Mouse (Mus musculus): ENCODE results near the gene P2rx7. TPM values are rescaled to one million over a fixed set of nuclear protein-coding genes. Genes with fewer than 3 reads are reported as not detected.
"Not testable (repeated sequence)": the region's sequence is repeated elsewhere in the genome, so short reads cannot be mapped to it uniquely, and the experiment has no call there.

P2rx7 gene
- polyA plus RNA-seq, 1 experiment from 2014 or later, result 0.63 TPM

DNA sequence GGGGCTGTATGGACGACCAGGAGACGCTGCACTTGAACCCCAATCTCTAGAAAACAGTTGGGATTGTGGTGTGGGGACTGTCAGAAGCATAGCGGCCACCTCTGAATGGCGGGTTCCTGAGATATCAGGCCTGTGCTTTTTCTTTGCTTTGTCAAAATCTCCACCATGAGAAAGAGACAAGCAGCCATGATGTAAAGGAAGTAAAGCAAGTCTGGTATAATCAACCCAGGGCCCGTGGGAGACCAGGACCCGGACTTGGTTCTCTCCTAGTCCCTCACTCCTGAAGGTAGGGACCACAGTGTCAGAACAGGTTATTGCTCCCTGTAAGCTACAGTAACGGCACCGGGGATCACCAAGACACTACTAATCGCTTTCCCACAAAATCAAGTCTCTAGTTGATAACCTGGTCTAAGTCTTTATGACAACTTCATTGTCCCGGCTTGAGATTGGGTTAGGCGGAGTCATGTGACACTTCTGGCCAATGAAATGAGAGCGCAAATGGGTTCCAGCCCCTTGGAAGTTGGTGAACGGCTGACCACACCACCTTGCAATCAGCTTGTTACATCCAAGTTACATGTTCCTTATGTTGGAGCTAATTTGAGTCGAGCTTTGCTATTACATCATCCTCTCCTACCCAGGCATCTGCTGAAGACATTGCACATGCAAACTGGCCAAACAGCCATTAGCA lies 18.0 kb upstream of the P2rx7 start:
- 92% methylated on average over 14 of the region's 14 CpGs for WGBS
- DNase-seq (ENCODE audit: low spot score), result no peak
- Histone ChIP-seq H3K27ac (replicated peaks) (no peak overlapping the region), H3K9me3 (replicated peaks) (no peaks in the 10 kb centered on the region), H3K36me3 (no peaks in the 10 kb centered on the region), H3K4me3 (no peak overlapping the region), H3K4me1 (peaks cover 13% of the 10 kb centered on the region), H3K27me3 (ENCODE audit: low read depth, poor library complexity, severe bottlenecking) (no peaks in the 10 kb centered on the region)

DNA sequence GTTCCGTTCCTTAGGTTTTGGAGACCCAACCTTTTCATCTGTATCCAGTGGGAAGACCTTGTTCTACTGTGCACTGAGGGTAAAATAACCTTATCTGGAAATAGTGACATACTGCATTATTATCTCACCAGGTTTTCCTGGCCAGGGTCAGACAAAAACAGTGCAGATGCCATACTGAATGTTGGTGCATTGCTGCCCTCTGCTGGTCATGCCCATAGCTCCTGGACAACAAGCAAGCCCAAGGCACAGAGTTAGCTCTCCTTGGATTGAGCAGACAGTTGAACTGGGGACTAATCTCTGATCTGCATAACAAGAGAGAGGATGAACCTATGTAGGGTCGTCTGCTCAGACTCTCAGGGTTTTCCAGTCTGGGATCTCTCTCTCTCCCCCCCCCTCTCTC lies 16.5 kb upstream of the P2rx7 start:
- peak; percentile 85 for DNase-seq (ENCODE audit: low spot score)
- no peak overlapping the region for H3K27ac ChIP-seq (replicated peaks)
- no peaks in the 10 kb centered on the region for H3K27me3 ChIP-seq (ENCODE audit: low read depth, poor library complexity, severe bottlenecking)

GRCm38 (mm10) chr5:122635228-122635627 lies 8.5 kb upstream of the P2rx7 start:
- no peak for DNase-seq (ENCODE audit: low spot score)
- Histone ChIP-seq H3K27ac (replicated peaks) (no peak overlapping the region), H3K4me1 (peaks cover 19% of the 10 kb centered on the region), H3K4me3 (no peak overlapping the region), H3K9me3 (replicated peaks) (no peaks in the 10 kb centered on the region), H3K36me3 (no peaks in the 10 kb centered on the region), H3K27me3 (ENCODE audit: low read depth, poor library complexity, severe bottlenecking) (no peaks in the 10 kb centered on the region)
- 78% methylated on average over 8 of the region's 8 CpGs for WGBS

More for the DNA sequence above, 16.5 kb upstream of the P2rx7 start:
- Histone ChIP-seq H3K4me3 (no peak overlapping the region), H3K9me3 (replicated peaks) (no peaks in the 10 kb centered on the region), H3K4me1 (peaks cover 4% of the 10 kb centered on the region), H3K36me3 (no peaks in the 10 kb centered on the region)
- 45% methylated on average over 2 of the region's 2 CpGs for WGBS

- H3K4me3 ChIP-seq, result no peak overlapping the region
- DNase-seq (ENCODE audit: low spot score), result no peak
- no peaks in the 10 kb centered on the region for H3K9me3 ChIP-seq (replicated peaks)
- H3K27ac ChIP-seq (replicated peaks), result no peak overlapping the region
- no peaks in the 10 kb centered on the region for H3K27me3 ChIP-seq (ENCODE audit: low read depth, poor library complexity, severe bottlenecking)
- 80% methylated on average over 9 of the region's 9 CpGs for WGBS
- no peaks in the 10 kb centered on the region for H3K36me3 ChIP-seq
- H3K4me1 ChIP-seq, result peaks cover 19% of the 10 kb centered on the region
Observed at GRCm38 (mm10) chr5:122636308-122636707, 7.4 kb upstream of the P2rx7 start.

GRCm38 (mm10) chr5:122636958-122637357 lies 6.8 kb upstream of the P2rx7 start:
- peak; percentile 24 for DNase-seq (ENCODE audit: low spot score)
- peak overlapping the region; percentile 39 for H3K4me3 ChIP-seq
- no peaks in the 10 kb centered on the region for H3K9me3 ChIP-seq (replicated peaks)
- H3K4me1 ChIP-seq, result peaks cover 19% of the 10 kb centered on the region
- no peaks in the 10 kb centered on the region for H3K27me3 ChIP-seq (ENCODE audit: low read depth, poor library complexity, severe bottlenecking)
- H3K36me3 ChIP-seq, result no peaks in the 10 kb centered on the region
- no peak overlapping the region for H3K27ac ChIP-seq (replicated peaks)
- 44% methylated on average over 16 of the region's 16 CpGs for WGBS

DNA sequence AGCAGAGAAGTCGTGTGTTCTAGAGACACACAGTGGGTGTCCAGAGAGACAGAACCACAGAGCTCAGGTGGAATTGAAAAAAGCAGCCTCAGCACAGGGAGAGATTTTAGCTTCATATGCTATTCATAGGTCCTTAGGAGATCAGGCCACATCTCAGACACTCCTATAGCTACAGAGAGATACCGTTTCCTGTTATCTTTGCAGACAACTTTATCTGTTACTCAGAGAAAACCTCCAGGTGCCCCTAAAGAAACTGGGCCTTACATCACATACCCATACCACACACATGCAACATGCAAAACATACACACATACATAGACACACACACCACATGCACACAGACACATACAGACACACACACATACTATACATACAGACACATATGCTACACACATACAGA lies 5.4 kb upstream of the P2rx7 start:
- WGBS, result 85% methylated on average over 2 of the region's 2 CpGs
- Histone ChIP-seq H3K27me3 (ENCODE audit: low read depth, poor library complexity, severe bottlenecking) (no peaks in the 10 kb centered on the region), H3K4me3 (no peak overlapping the region), H3K27ac (replicated peaks) (no peak overlapping the region), H3K4me1 (peaks cover 17% of the 10 kb centered on the region), H3K9me3 (replicated peaks) (no peaks in the 10 kb centered on the region), H3K36me3 (no peaks in the 10 kb centered on the region)
- no peak for DNase-seq (ENCODE audit: low spot score)

GRCm38 (mm10) chr5:122639517-122639916 lies 4.2 kb upstream of the P2rx7 start:
- Histone ChIP-seq H3K27me3 (ENCODE audit: low read depth, poor library complexity, severe bottlenecking) (no peaks in the 10 kb centered on the region), H3K27ac (replicated peaks) (no peak overlapping the region), H3K36me3 (no peaks in the 10 kb centered on the region), H3K4me1 (peaks cover 24% of the 10 kb centered on the region), H3K9me3 (replicated peaks) (no peaks in the 10 kb centered on the region), H3K4me3 (no peak overlapping the region)
- WGBS, result 93% methylated on average over 4 of the region's 4 CpGs
- no peak for DNase-seq (ENCODE audit: low spot score)

GRCm38 (mm10) chr5:122639986-122640385 lies 3.7 kb upstream of the P2rx7 start:
- no peak for DNase-seq (ENCODE audit: low spot score)
- Histone ChIP-seq H3K4me3 (no peak overlapping the region), H3K9me3 (replicated peaks) (no peaks in the 10 kb centered on the region), H3K27me3 (ENCODE audit: low read depth, poor library complexity, severe bottlenecking) (no peaks in the 10 kb centered on the region), H3K36me3 (no peaks in the 10 kb centered on the region), H3K4me1 (peaks cover 24% of the 10 kb centered on the region), H3K27ac (replicated peaks) (no peak overlapping the region)
- WGBS, result 88% methylated on average over 5 of the region's 5 CpGs

DNA sequence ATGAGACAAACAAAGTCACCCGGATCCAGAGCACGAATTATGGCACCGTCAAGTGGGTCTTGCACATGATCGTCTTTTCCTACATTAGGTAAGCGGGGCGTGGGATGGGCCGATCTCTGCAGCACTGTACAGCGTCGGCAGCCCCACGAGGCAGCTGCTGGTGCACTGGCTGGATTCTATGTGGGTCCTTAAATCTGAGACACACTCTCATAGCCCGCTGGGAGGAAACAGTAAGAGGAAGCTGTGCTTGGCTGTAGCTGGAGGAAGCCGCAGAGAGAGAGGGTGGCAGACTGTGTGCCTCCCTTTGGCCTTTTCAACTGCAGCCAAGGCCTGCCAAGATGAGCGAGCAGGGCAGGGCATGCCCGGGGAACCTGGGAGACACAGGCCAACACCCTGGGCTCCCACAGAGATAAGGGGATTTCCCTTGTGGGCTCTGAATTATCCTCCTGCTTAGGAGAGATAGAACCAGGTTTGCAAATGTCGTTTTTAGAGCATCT lies 448 bp downstream of the P2rx7 start:
- 85% methylated on average over 15 of the region's 15 CpGs for WGBS
- no peaks in the 10 kb centered on the region for H3K36me3 ChIP-seq
- H3K27me3 ChIP-seq (ENCODE audit: low read depth, poor library complexity, severe bottlenecking), result no peaks in the 10 kb centered on the region
- peaks cover 14% of the 10 kb centered on the region for H3K4me1 ChIP-seq
- H3K4me3 ChIP-seq, result no peak overlapping the region
- no peak for DNase-seq (ENCODE audit: low spot score)
- no peak overlapping the region; the same call in 1 of the 2 replicates for H3K27ac ChIP-seq (replicated peaks)
- no peaks in the 10 kb centered on the region for H3K9me3 ChIP-seq (replicated peaks)

DNA sequence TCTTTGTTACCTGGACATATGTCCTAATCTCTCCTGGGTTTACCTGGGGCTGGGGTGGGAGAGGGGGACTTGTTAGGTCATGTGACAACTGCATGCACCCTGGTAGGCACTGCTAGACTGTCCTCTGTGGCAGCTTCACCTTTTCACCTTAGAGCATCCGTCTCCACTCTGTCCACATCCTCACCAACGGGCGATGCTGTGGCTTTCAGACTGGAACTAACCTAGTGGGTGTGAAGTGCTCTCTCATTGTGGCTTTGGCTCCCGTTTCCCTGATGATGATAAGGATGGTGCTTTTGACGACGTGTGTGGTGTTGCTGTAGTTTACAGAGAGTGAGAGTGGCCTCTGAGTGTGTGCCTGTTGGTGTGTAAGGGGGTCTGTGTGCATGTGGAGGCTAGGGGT lies 1.6 kb downstream of the P2rx7 start:
- DNase-seq (ENCODE audit: low spot score), result no peak
- H3K27ac ChIP-seq (replicated peaks), result no peak overlapping the region
- WGBS, result 90% methylated on average over 6 of the region's 6 CpGs
- peaks cover 14% of the 10 kb centered on the region for H3K4me1 ChIP-seq
- no peaks in the 10 kb centered on the region for H3K36me3 ChIP-seq
- no peak overlapping the region for H3K4me3 ChIP-seq
- no peaks in the 10 kb centered on the region for H3K9me3 ChIP-seq (replicated peaks)
- H3K27me3 ChIP-seq (ENCODE audit: low read depth, poor library complexity, severe bottlenecking), result peaks cover under 1% of the 10 kb centered on the region; the same call in 1 of the 2 replicates

GRCm38 (mm10) chr5:122646050-122646449 lies 2.3 kb downstream of the P2rx7 start:
- 87% methylated on average over 11 of the region's 11 CpGs for WGBS

DNA sequence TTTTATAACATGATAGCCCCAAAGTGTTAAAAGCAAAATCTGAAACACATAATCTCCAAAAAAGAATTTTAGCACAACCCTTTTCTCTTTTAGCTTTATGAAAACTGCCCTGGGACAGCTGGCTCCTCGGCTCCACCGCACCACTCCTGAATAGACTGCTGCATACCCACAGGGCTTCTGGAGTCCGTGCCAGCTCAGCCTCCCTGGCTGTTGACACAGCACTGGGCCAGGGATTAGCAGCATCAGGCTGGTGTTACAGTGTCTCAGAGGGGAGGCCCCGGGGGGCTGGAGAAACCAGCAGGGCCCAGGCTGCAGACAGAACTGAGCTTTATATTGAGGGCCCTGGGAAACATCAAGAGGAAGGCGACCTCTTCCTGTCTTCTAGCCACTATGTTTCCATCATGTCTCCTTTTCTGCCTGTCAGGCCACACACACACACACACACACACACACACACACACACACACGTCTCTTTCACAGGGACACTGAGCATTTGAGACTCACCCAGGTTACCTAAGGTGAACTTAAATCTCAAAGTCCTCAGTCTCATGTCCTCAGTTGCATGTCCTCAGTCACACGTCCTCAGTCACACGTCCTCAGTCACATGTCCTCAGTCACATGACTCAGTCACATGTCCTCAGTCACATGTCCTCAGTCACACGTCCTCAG lies 3.7 kb downstream of the P2rx7 start:
- 79% methylated on average over 9 of the region's 9 CpGs for WGBS
- Histone ChIP-seq H3K27me3 (ENCODE audit: low read depth, poor library complexity, severe bottlenecking) (peaks cover 4% of the 10 kb centered on the region; the same call in 1 of the 2 replicates), H3K36me3 (no peaks in the 10 kb centered on the region), H3K4me1 (peaks cover 18% of the 10 kb centered on the region), H3K27ac (replicated peaks) (peak overlapping the region; percentile 53), H3K9me3 (replicated peaks) (no peaks in the 10 kb centered on the region), H3K4me3 (no peak overlapping the region)
- no peak for DNase-seq (ENCODE audit: low spot score)

More at GRCm38 (mm10) chr5:122646050-122646449, 2.3 kb downstream of the P2rx7 start:
- no peak overlapping the region for H3K27ac ChIP-seq (replicated peaks)
- H3K9me3 ChIP-seq (replicated peaks), result no peaks in the 10 kb centered on the region
- no peak overlapping the region for H3K4me3 ChIP-seq
- no peaks in the 10 kb centered on the region for H3K36me3 ChIP-seq
- peaks cover 4% of the 10 kb centered on the region; the same call in 1 of the 2 replicates for H3K27me3 ChIP-seq (ENCODE audit: low read depth, poor library complexity, severe bottlenecking)
- peaks cover 14% of the 10 kb centered on the region for H3K4me1 ChIP-seq
- DNase-seq (ENCODE audit: low spot score), result no peak

GRCm38 (mm10) chr5:122647952-122648374 lies 4.3 kb downstream of the P2rx7 start:
- not testable (repeated sequence) for H3K36me3 ChIP-seq; H3K27me3 ChIP-seq (ENCODE audit: low read depth, poor library complexity, severe bottlenecking)
- 93% methylated on average over 14 of the region's 14 CpGs for WGBS

More at GRCm38 (mm10) chr5:122647952-122648374, 4.3 kb downstream of the P2rx7 start:
- H3K4me3 ChIP-seq; H3K27ac ChIP-seq (replicated peaks); H3K9me3 ChIP-seq (replicated peaks); DNase-seq (ENCODE audit: low spot score): not testable (repeated sequence)
- peaks cover 24% of the 10 kb centered on the region for H3K4me1 ChIP-seq
